Mouse (Mus musculus): Measurements from ENCODE around the gene Zfp174. TPM values are rescaled to one million over a fixed set of nuclear protein-coding genes. Genes with fewer than 3 reads are reported as not detected.

Gene Zfp174
- polyA plus RNA-seq (2017; shearing (Covaris generic)): 1.5 TPM

GRCm38 (mm10) chr16:3846711-3847518 lies at the start of gene Zfp174:
TSS of gene Zfp174 (plus strand) at chr16:3847268.

GRCm38 (mm10) chr16:3830588-3831109 lies 16.4 kb upstream of the Zfp174 start, which contains the start of gene Olfr15:
TSS of gene Olfr15 (plus strand) at chr16:3830878.

GRCm38 (mm10) chr16:3872216-3873047 lies 25.4 kb downstream of the Zfp174 start, which contains the start of gene Naa60:
TSS of gene Naa60 (plus strand) at chr16:3872375.

GRCm38 (mm10) chr16:3884201-3885064 lies 37.4 kb downstream of the Zfp174 start, which contains the start of the genes Zfp597 and Gm20695:
TSS of gene Zfp597 (minus strand) at chr16:3884561.
TSS of gene Gm20695 (plus strand) at chr16:3884648.

Other genes starting within 250 kb of the Zfp174 start
- gene Mefv, start 129.2 kb upstream of the Zfp174 start, polyA plus RNA-seq (2017; shearing (Covaris generic)): not detected
- gene Zfp263, start 103.2 kb upstream of the Zfp174 start, polyA plus RNA-seq (2017; shearing (Covaris generic)): 89.8 TPM
- not detected for gene Olfr15, start 16.4 kb upstream of the Zfp174 start, polyA plus RNA-seq (2017; shearing (Covaris generic))
- gene Naa60, start 25.1 kb downstream of the Zfp174 start, polyA plus RNA-seq (2017; shearing (Covaris generic)): 151 TPM
- gene Zfp597, start 37.3 kb downstream of the Zfp174 start, polyA plus RNA-seq (2017; shearing (Covaris generic)): 15.8 TPM
- 2.4 TPM for gene Gm20695, start 37.4 kb downstream of the Zfp174 start, polyA plus RNA-seq (2017; shearing (Covaris generic))
- 12.4 TPM for gene 1700037C18Rik, start 61.4 kb downstream of the Zfp174 start, polyA plus RNA-seq (2017; shearing (Covaris generic))
- gene Cluap1, start 61.5 kb downstream of the Zfp174 start, polyA plus RNA-seq (2017; shearing (Covaris generic)): 47.0 TPM
- gene Nlrc3, start 129.4 kb downstream of the Zfp174 start, polyA plus RNA-seq (2017; shearing (Covaris generic)): 92.7 TPM
- gene Slx4, start 156.5 kb downstream of the Zfp174 start, polyA plus RNA-seq (2017; shearing (Covaris generic)): 51.6 TPM
- gene Dnase1, start 189.7 kb downstream of the Zfp174 start, polyA plus RNA-seq (2017; shearing (Covaris generic)): 6.0 TPM
- gene Trap1, start 230.6 kb downstream of the Zfp174 start, polyA plus RNA-seq (2017; shearing (Covaris generic)): 74.8 TPM

All from CD4-positive, CD25-positive, alpha-beta regulatory T cell, adult 9 weeks (primary cell).